Mouse (Mus musculus): ENCODE results near the gene Clps. TPM values are rescaled to one million over a fixed set of nuclear protein-coding genes. Genes with fewer than 3 reads are reported as not detected.

The Clps gene
- polyA plus RNA-seq (2012; rRNA removed) = 1.3 and 5.4 TPM in 2 replicates

DNA sequence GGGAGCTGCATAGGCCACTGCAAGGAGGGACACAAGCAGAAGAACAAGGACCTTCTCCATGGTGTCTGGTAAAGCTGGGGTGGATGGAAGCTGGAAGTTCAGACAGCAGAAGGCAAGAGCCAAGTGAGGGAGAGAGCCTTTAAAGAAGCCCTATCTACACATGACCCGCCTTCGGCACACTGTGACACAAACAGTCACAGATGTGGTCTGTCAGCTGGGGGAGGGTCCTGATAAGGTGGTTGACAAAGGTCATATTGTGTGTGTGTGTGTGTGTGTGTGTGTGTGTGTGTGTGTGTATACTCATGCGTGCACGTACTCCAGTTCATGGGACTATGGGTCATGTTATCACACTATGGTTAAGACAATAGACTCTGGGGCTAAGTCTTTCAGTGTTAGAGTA lies at the start of gene Clps:
TSS of gene Clps (minus strand) at position 169 of the 400 bp plus-strand sequence.
- no peak within 1 kb of the TSS for H3K27ac ChIP-seq (ENCODE audit: control insufficient read depth, insufficient read depth, low read length)
- 92% methylated on average over 4 of the region's 4 CpGs for WGBS
- no peaks in the 10 kb centered on the region for H3K27me3 ChIP-seq (ENCODE audit: control insufficient read depth, insufficient read depth, low read length)
- DNase-seq = no peak
- peaks cover 12% of the 10 kb centered on the region for H3K4me1 ChIP-seq (replicated peaks; ENCODE audit: control insufficient read depth, insufficient read depth, low read length)
- TF ChIP-seq CTCF (IDR thresholded peaks at IDR 0.05; ENCODE audit: borderline replicate concordance, control insufficient read depth, extremely low read depth, insufficient read depth, low read length, poor library complexity) (no peak), POLR2A (IDR thresholded peaks at IDR 0.05; ENCODE audit: control insufficient read depth, extremely low read depth, insufficient read depth, low read length, poor library complexity) (no peak)
- no peaks in the 10 kb centered on the region for H3K36me3 ChIP-seq (ENCODE audit: control insufficient read depth, insufficient read depth, low read length)
- H3K4me3 ChIP-seq (ENCODE audit: control insufficient read depth, insufficient read depth, low read length) = no peak within 1 kb of the TSS

DNA sequence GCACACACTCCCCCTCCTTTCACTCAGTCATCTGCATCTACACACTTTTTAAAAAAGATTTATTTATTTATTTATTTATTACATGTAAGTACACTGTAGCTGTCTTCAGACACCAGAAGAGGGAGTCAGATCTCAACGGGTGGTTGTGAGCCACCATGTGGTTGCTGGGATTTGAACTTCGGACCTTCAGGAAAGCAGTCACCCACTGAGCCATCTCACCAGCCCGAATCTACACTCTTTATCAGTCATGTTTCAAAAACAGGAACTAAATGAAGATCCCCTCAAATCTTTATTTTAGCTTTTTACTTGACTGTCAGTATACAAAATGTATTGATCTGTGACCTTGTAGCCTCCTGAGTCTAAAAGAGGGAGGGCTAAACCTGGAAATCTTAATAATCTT lies 49.0 kb upstream of the Clps start:
- 61% methylated on average over 3 of the region's 3 CpGs for WGBS
- peaks cover 11% of the 10 kb centered on the region for H3K4me1 ChIP-seq (replicated peaks; ENCODE audit: control insufficient read depth, insufficient read depth, low read length)
- peaks cover 26% of the 10 kb centered on the region for H3K36me3 ChIP-seq (ENCODE audit: control insufficient read depth, insufficient read depth, low read length)
- DNase-seq = no peak
- no peak overlapping the region for H3K4me3 ChIP-seq (ENCODE audit: control insufficient read depth, insufficient read depth, low read length)
- no peak for TF ChIP-seq POLR2A (IDR thresholded peaks at IDR 0.05; ENCODE audit: control insufficient read depth, extremely low read depth, insufficient read depth, low read length, poor library complexity)
- no peak for TF ChIP-seq CTCF (IDR thresholded peaks at IDR 0.05; ENCODE audit: borderline replicate concordance, control insufficient read depth, extremely low read depth, insufficient read depth, low read length, poor library complexity)
- H3K27me3 ChIP-seq (ENCODE audit: control insufficient read depth, insufficient read depth, low read length) = no peaks in the 10 kb centered on the region
- H3K27ac ChIP-seq (ENCODE audit: control insufficient read depth, insufficient read depth, low read length) = no peak overlapping the region

DNA sequence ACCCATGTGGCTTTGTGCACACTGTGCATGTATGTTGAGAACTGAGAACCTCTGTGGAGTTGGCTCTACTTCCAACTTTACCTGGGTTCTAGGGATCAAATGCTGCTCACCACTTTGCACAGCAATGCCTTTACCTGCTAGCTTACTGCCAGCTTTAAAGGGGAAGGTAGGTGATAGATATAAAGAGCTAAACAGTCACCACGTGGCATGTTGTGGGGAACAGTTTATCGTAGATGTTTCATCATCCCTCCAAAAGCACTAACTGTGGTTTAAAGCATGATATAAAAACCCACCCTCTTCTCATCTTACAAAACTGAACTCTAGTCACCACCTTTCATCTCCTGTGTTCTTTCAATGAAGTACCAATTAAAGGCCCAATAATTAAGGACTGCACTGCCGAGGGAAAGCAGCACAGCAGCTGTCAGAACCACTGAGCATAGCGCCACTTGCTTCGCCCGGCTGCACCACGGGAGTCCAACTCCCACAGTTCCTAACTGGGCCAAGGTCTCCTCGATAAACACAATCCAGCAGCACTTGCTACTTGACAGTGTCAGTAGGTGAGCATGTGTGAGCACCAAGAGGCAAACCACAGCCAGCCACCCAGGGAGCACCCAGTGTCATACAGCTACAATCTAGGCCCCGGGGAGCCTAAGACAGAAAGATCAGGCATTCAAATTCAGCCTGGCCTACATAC lies 41.1 kb upstream of the Clps start:
- Histone ChIP-seq H3K4me3 (ENCODE audit: control insufficient read depth, insufficient read depth, low read length) (no peak overlapping the region), H3K27ac (ENCODE audit: control insufficient read depth, insufficient read depth, low read length) (no peak overlapping the region), H3K36me3 (ENCODE audit: control insufficient read depth, insufficient read depth, low read length) (peaks cover 74% of the 10 kb centered on the region), H3K4me1 (replicated peaks; ENCODE audit: control insufficient read depth, insufficient read depth, low read length) (no peaks in the 10 kb centered on the region), H3K27me3 (ENCODE audit: control insufficient read depth, insufficient read depth, low read length) (no peaks in the 10 kb centered on the region)
- DNase-seq = no peak
- no peak for TF ChIP-seq POLR2A (IDR thresholded peaks at IDR 0.05; ENCODE audit: control insufficient read depth, extremely low read depth, insufficient read depth, low read length, poor library complexity)
- TF ChIP-seq CTCF (IDR thresholded peaks at IDR 0.05; ENCODE audit: borderline replicate concordance, control insufficient read depth, extremely low read depth, insufficient read depth, low read length, poor library complexity) = no peak
- 87% methylated on average over 9 of the region's 9 CpGs for WGBS

DNA sequence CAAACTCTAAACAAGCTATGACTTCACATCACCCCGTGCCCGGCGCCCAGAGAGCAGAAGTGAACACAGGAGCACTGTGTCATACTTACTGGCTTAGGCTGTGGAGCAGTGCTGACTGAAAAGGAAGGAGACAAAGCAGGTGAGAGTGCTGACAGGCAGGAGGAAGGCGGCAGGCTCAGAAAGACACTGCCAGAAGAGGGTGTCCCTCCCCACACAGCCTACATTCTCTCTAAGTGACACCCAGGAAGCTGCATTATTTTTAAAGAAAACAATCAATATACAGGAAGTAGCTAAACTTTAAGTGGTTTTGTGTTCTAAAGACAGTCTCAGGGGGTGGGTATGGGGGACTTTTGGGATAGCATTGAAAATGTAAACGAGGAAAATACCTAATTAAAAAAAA lies 40.2 kb upstream of the Clps start:
- Histone ChIP-seq H3K27ac (ENCODE audit: control insufficient read depth, insufficient read depth, low read length) (no peak overlapping the region), H3K36me3 (ENCODE audit: control insufficient read depth, insufficient read depth, low read length) (peaks cover 74% of the 10 kb centered on the region), H3K27me3 (ENCODE audit: control insufficient read depth, insufficient read depth, low read length) (no peaks in the 10 kb centered on the region), H3K4me1 (replicated peaks; ENCODE audit: control insufficient read depth, insufficient read depth, low read length) (no peaks in the 10 kb centered on the region), H3K4me3 (ENCODE audit: control insufficient read depth, insufficient read depth, low read length) (no peak overlapping the region)
- no peak for DNase-seq
- TF ChIP-seq CTCF (IDR thresholded peaks at IDR 0.05; ENCODE audit: borderline replicate concordance, control insufficient read depth, extremely low read depth, insufficient read depth, low read length, poor library complexity) (no peak), POLR2A (IDR thresholded peaks at IDR 0.05; ENCODE audit: control insufficient read depth, extremely low read depth, insufficient read depth, low read length, poor library complexity) (no peak)
- 96% methylated on average over 5 of the region's 5 CpGs for WGBS

DNA sequence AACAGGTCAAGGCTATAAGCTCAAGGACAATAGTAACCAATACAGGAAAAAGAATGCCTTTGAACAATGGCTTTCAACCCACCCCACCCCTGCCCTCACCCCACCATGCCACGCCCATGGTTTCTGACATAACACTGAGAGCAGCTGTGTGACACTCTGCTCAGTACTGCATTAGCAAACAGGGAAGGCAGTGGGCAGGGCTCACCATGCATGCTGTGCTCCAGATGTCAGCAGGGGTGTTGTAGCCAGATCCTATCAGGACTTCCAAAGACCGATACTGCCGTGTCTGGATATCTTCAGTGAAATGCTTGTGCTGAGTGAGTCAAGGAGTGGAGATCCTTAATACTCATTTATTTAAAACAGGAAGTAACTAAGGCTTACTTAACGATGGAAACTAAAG lies 33.4 kb upstream of the Clps start:
- TF ChIP-seq POLR2A (IDR thresholded peaks at IDR 0.05; ENCODE audit: control insufficient read depth, extremely low read depth, insufficient read depth, low read length, poor library complexity) (no peak), CTCF (IDR thresholded peaks at IDR 0.05; ENCODE audit: borderline replicate concordance, control insufficient read depth, extremely low read depth, insufficient read depth, low read length, poor library complexity) (no peak)
- no peak for DNase-seq
- WGBS = 89% methylated on average over 4 of the region's 4 CpGs
- no peak overlapping the region for H3K4me3 ChIP-seq (ENCODE audit: control insufficient read depth, insufficient read depth, low read length)
- H3K4me1 ChIP-seq (replicated peaks; ENCODE audit: control insufficient read depth, insufficient read depth, low read length) = no peaks in the 10 kb centered on the region
- no peak overlapping the region for H3K27ac ChIP-seq (ENCODE audit: control insufficient read depth, insufficient read depth, low read length)
- H3K36me3 ChIP-seq (ENCODE audit: control insufficient read depth, insufficient read depth, low read length) = peaks cover 67% of the 10 kb centered on the region
- H3K27me3 ChIP-seq (ENCODE audit: control insufficient read depth, insufficient read depth, low read length) = no peaks in the 10 kb centered on the region

DNA sequence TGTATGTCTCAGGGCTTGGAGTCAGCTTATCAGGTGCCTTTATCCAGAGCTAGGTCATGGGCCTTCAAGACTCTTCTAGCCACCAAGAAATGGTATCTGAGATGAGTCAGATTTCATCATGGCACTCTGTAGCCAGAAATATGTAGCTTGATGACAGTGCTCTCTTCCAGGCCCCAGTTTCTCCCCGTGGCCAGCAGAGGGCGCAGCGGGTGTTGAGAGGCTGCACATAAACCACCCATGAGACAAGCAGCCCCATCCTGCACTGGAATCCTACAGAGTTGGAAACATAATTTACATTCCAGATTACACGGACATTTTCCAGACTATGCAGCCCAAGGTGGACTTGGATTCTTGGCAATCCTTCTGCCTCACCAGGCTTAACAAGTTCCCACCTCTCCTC lies 32.4 kb upstream of the Clps start:
- peak; percentile 78 for DNase-seq
- H3K4me1 ChIP-seq (replicated peaks; ENCODE audit: control insufficient read depth, insufficient read depth, low read length) = no peaks in the 10 kb centered on the region
- H3K27ac ChIP-seq (ENCODE audit: control insufficient read depth, insufficient read depth, low read length) = no peak overlapping the region
- TF ChIP-seq CTCF (IDR thresholded peaks at IDR 0.05; ENCODE audit: borderline replicate concordance, control insufficient read depth, extremely low read depth, insufficient read depth, low read length, poor library complexity) (peak; percentile 92), POLR2A (IDR thresholded peaks at IDR 0.05; ENCODE audit: control insufficient read depth, extremely low read depth, insufficient read depth, low read length, poor library complexity) (no peak)
- H3K4me3 ChIP-seq (ENCODE audit: control insufficient read depth, insufficient read depth, low read length) = no peak overlapping the region
- H3K36me3 ChIP-seq (ENCODE audit: control insufficient read depth, insufficient read depth, low read length) = peaks cover 64% of the 10 kb centered on the region
- no peaks in the 10 kb centered on the region for H3K27me3 ChIP-seq (ENCODE audit: control insufficient read depth, insufficient read depth, low read length)
- 19% methylated on average over 4 of the region's 4 CpGs for WGBS

Measured in thymus, adult 2 months (tissue).